Mouse (Mus musculus) lung, postnatal 0 days (tissue): ENCODE data around the gene Ston2.

Source experiments
- CTCF ChIP-seq: IDR thresholded peaks from 2 replicates; pipeline ENCODE4 v1.5.1; 2016; ENCODE audit warnings: antibody characterized with exemption, mild to moderate bottlenecking
- EP300 ChIP-seq: IDR thresholded peaks from 2 replicates; pipeline ENCODE4 v1.6.1; 2016; ENCODE audit warnings: antibody characterized with exemption, mild to moderate bottlenecking, control low read depth

DNA sequence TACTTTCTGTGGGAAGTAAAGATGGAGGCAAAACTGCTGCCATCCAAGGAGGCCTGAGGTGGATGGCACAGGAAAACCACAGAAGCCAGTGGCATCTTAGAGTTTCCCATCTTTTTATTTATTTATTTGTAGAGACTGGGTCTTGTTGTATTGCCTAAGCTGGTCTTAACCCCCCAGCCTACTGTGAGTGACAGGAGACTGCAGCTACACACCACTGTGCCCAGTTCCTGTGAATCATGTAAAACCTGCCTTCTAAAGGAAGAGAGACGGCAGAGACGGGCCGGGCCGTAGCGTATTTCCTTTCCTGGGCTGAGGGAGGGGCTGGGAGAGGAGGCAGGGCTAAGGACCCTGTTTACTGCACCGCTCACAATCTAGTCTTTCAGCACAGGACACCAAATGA is 19.6 kb upstream of the Ston2 start:
- no peak for TF ChIP-seq CTCF
- no peak for TF ChIP-seq EP300
